Mouse (Mus musculus) cerebellum, adult 11 months (tissue): ENCODE measurements around the gene Pitpnm2.

Experiments used
- DNase-seq: peaks from one replicate; pipeline ENCODE4 v3.0.0; 2022

The Pitpnm2 gene

DNA sequence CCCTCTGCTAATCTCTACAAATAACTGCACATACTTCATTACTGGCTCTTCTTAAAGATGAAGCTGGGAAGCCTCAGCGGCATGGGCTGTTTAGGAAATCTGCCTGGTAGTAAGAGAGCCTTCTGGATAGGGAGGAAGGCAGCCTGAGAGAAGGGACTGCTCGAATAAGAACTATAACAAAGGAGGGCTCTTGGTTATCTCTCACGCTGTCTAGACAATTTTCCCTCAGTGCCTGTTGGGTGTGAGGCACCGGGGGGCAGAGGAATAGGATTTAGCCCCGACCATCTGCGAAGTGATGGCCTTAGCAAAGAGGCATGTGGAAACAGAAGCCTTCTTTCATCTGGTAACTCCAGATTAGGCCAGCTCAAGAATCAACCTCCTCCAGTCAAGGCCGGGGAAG lies 2.3 kb downstream of the Pitpnm2 start:
- DNase-seq = no peak

DNA sequence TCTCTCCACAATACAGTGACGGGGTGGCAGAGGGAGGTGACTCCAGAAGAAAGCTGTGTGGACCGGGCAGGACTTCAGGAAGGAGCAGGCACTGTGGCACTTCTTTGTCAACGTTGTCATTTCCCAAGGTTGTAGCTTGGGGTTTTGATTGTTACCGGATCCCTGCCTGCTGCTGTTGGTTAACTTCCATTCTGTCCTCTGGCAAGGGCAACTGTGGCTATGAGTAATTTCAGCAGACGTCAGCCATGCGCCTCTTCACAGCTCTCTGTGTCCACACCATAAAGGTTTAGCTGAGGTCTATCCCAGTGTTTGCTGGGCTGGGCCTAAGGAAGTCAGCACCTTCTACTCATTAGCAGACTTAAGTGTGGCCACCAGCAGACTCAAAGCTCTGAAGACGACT lies 4.7 kb downstream of the Pitpnm2 start:
- DNase-seq = no peak

DNA sequence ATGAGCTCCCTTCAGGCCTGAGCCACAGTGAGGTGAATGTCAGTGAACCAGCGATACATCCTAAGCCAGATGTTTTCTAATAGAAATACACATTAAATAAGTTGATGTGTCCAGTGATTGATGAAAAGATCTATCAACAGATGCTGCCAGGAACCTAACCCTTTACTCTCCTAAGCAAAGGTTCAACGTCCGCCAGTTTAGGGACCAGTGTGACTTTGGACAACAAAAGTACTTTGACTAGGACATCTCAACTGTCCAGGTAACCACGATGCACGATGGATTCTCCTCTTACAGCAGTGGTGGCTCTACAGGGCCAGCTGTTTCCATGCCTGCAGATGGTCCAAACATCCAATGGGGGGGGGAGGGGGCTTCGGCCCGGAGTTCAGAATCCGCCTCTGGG lies 5.1 kb downstream of the Pitpnm2 start:
- no peak for DNase-seq

DNA sequence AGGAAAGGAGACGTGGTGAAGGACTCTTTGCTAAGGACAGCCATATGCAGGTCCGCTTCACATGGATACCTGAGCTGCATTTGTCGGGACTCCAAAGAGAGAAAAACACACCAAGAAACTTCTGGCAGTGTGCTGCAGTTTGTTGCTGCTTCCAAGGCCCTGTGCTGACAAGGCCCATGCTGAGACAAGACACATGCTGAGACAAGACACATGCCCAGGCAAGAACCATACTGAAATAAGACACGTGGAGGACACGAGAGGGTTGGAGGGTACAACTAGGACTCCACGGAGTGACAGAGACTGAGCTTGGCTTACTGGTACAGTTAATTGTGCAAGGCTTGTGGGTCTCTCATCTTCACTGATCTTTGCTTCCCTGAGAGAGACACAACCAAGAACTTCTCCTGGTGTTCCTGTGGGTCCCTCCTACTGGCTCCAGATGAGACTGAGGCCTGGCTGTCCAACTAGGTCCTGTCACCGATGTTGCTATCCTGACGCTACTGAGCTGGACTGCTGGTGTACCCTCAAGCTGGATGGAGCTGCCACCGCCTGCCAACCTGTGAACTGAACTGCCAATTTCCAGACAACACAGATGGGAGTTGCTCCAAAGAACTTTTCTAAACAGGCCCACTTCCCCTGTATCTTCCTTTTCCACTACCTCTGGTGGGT lies 6.2 kb downstream of the Pitpnm2 start:
- DNase-seq = no peak

DNA sequence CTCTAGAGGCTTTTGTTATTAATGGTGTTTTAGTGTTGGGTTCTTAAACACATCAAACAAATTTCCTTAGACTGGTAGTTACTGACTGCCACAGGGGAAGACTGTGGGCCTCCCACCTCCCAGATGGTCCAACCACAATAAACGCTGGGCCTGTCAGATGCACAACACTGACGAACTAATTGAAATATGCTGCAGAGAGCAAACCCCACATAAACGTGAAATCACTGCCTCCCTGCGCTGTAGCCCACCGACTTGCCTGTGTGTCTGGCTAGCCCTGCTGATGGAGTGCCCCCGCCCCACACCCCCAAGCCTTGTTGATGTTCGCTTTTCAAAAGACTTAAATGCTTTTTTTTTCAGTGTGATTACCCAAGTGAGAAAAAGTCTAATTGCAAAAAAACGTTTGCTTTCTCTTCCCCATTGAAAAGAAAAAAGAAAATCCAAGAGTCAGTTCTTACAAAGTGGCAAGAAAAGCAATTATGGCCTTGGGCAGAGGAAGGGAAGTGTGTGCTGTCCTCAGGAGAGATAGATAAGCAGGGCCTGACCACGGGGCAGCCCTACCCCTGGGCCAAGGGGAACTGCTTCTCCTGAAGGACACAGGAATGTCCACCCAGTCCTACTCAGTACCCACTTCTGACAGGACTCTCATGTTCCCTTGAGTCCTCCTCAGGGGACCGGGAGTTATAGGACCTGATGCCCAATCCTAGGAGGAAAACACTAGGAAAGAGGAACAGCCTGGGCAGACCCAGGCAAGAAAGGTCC lies 7.7 kb downstream of the Pitpnm2 start:
- no peak for DNase-seq

DNA sequence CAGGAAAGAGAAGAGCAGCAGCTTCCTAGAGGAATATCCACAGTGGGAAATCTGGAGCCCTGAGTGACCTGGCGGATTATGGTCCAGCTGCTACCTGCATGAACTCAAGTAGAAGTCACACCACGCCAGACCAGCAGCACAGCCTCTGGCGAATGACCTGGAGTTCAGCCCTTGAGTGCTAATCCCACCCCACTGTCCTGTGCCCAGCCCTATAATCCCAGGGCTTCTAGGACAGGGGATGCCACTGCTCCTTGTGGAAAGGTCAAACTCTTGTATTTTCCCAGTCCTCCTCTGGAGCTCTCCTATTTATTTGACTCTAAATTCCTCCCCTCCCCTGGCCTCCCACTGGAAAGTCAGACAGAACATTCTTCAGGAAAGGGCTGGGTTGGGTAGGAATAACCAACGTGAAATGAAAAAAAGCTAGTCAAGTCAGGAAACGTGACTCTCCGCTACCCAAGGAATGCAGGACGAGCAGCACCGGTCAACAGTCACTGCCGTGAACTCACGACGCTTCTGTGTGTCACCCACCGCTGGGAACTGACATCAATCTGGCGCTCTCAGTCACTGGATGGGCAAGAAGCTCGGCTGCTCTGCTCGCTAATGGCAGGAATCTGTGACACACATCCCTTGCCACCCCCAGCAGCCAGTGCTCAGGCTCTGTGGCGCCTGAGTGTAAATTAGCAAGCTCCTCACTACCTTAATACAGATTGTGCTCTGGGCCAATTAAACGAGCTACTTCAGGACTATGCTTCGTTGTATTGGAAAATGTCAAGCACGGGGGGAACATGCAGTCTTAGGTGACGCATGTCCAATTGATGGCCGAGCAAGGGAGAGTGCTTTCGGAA lies 8.5 kb downstream of the Pitpnm2 start:
- DNase-seq = no peak

DNA sequence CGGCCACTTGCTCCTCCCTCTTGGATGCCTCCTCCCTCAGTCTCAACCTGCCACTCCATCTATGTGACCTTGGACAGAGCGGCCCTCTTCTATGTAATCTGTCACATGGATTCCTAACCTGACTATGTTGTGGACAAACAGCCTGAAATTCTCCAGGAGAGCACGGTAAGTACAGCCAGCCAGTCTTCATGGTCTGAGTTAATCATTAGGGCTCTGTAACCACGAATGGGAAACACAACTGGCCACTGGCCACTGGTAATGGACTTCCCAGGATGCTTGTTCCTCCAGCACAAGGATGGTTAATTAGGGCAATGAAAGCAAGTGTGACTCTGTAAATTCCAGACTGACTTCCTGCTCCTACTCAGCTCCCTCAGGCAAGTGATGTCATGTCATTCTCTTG lies 13.4 kb downstream of the Pitpnm2 start:
- no peak for DNase-seq

DNA sequence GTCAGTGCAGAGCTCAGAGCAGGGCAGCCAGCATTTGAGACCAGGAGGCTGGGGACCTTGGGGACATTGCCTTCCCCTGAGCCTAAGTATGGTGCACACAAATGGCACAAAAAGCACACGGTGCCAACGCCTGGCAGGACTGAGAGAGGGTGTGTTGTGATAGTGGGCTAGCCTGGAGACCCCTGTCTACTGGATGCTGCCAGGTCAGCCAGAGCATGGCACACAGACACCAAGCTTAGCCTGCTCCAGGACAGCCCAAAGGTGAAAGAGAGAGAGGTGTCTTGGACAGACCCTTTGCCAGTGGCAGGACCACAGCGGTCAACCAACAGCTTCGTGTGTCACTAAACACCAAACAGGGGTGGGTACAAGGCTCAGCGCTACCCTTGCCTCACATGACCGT lies 14.8 kb downstream of the Pitpnm2 start:
- no peak for DNase-seq

DNA sequence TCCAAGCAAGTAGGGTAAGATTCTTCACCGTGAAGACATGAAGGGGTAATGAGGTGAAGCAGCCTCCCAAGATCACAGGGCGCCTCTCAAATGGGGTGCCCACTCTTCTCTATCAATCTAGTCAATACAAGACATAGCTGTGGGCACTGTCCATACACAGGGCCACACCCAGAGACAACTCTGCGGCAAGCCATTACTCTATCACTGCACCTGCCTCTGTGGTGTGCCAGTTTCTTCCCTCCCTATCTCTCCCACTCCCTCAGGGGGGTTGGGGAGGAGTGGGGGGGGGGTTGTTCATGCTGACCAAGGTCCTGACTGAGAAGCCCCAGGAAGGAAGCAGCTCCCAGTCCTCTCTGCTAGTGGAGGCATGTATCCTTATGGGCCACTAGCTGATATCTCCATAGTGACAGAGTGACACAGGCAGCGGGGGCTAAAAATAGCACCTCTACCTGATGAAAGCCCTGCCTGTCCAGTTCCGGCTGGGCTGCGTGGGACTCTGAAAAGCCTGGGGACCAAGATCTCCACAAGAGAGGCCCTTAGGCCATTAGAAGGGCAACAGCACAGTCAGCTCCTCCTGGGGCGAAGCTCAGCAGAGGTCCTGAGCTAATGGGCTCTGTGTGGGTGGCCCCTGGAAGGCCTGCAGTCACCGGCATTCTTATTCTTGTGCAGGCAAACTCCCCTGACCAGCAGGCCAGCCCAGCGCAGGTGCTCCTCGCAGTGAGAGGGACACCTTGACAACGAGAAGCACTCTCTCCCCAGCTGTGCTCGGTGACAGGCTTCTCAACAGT lies 15.5 kb downstream of the Pitpnm2 start:
- DNase-seq = no peak

DNA sequence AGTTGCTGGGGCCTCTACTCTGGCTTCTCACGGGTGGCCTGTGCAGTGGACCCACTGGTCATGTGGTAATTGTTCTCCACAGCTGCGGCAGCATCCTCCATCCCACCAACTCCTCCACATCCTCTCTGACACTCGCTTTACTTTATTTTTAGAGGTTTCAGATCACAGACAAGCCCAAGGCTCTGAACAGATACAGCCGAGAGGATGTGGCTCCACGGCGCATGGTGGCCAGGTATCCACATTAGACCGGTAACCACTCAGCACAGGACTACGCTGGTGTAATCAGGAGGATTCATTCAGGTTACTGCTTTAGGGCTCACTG lies 16.5 kb downstream of the Pitpnm2 start:
- no peak for DNase-seq

DNA sequence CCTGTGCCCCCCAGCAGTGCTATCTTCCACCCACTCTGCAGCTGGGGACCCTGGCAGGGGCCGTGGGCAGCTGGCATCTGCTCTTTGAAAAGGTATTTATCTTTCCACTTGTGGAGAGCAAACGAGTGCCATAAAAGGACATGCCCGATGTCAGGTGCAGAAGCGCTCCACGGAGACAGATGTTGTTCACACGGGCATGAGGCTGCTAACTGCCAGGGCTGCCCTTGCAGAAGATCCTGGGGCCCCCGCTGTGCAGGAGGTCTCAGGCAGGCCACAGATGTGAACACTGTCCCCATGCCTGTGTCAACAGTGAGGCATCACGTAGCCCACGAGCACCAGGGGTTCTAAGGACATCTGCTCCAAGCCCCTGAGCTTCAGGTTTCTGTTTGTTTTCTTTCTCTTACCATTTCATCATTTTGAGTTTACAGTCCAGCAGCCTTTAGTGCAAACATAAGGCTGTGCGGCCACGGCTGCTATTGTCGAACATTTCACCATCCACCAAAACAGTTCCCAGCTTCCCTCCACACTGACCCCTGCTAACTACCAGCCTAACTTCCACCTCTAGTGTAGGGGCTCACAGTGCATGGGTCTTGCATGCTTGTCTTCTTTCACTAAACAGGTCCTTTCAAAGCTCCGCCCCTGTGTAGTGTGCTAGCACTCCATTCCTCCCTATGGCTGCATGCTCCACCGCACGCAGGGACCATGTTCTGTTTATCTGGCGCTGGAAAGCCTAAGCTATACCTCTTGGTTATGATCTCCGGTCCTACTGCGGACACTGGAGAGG lies 17.0 kb downstream of the Pitpnm2 start:
- no peak for DNase-seq

DNA sequence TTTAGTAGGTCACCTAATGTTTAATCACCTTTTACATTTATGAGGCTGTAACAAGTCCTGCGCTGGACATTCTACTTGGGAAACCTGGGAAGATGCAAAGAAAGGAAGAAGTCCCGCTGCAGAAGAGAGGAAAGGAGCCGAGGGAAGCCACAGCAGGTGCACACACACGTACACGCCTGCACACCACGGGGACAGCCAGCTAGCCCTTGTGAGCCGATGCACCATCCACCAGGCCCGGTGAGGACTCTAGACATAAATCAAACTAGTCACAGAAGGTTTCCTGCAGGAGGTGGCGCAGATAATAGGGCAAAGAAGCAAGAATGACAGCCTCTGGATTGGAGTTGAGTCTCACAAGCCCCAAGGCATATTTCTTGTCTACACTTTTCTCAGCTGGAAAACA lies 19.1 kb downstream of the Pitpnm2 start:
- DNase-seq = no peak

DNA sequence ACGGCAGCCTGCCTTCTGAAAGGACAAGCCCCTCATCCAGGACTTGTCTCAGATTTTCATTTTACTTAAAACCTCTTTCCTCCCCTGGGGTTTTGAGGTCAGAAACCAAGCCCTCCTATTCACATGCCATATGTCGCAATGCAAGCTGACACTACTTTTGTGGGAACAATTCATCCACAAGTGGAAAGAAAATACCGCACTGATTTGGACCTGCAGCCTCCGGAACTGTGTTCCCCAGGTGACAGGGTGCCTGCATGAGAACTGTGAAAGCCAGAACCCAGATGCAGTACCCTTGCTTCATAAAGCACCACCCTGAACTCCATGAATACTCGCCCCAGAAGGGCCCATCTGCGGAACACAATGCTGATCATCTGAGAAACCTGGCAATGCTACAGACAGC lies 22.4 kb downstream of the Pitpnm2 start:
- DNase-seq = no peak

DNA sequence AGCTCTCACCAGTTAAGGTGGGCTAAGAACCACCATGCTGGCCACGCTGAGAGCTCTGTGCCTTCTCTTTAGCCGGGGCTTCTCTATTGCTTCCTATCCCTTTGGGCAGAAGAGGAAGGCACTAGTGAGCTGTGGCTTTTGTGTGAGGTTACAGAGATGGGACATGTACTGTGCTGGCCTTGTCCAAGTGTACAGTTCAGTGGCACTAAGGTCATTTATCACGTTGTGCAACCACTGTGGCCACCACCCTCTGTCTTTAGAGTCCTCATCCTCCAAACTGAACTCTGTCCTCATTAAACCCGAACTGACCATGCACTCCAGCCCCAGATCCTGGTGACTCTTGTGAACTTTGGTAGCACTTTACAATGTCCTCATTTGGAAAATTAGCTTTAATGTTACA lies 23.1 kb downstream of the Pitpnm2 start:
- DNase-seq = no peak

DNA sequence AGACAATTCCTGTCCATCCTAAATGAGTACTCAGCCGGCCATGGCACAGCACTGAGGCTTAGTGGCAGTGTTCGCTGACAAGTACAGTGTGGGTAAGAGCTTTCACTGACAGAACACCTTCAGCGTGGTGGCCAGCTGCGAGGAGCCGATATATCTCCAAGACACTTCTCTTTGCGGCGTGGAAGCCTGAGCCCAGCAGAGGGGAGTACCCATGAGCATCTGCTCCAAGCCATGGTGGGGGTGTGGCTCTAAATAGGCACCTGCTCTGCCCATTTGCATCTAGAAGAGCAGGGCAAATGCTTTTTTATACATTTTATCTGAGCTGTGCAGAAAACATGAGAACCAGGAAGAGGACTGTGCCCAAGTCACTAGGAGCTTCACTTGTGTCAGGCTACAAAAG lies 23.7 kb downstream of the Pitpnm2 start:
- no peak for DNase-seq

DNA sequence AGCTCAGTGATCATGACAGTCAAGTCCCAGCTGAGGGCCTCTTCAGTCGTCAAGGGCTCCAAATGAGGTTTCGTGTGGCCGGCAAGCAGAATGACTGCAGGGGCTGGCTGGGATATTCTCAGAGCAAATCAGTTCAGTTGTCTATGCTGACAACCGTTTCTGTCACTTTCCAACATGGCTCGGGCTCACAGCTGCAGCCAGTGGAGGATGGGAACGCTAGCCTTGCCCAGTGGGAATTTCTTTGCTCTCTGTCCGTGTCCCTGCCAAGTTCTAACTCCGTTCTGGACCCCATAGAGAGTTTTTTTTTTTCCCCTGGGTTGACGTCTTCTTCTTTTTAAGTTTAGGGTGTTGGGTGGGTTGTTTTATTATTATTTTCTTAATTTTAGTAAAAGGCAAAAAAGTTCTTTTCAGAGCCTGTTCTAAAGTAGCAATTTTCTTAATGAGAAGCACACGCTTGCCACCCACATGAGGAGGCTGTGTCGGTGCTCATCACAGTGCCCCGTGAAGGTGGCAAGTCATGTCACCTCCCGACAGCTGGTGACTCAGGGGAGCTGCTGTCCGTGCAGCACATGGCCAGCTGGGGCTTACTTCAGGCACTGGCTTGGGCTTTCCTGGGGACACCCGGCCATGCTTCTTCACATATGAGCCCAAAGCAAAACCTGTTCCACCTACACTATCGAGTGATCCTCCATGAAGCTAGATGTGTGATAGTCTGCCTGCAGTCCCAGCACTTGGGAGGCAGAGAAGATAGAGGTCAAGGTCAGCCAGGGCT lies 25.1 kb downstream of the Pitpnm2 start:
- no peak for DNase-seq

DNA sequence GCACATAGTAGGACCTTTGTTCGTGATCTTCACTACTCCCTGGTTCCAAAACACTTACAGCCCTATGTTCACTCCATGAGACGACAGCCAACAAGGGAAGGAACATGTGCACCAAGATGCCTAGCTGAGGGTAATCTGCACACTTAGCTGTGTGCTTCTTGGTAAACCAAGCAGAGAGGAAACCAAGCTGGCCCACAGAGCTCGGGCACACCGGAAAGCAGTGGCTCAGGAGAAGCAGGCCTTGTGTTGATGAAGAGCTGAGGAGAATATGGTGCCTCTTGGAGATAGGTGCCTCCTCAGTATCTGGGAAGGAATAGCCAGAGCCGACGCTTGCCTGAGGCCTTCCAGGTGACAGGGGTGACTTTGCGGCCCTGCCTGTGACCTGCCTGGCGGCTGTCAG lies 26.0 kb downstream of the Pitpnm2 start:
- no peak for DNase-seq

DNA sequence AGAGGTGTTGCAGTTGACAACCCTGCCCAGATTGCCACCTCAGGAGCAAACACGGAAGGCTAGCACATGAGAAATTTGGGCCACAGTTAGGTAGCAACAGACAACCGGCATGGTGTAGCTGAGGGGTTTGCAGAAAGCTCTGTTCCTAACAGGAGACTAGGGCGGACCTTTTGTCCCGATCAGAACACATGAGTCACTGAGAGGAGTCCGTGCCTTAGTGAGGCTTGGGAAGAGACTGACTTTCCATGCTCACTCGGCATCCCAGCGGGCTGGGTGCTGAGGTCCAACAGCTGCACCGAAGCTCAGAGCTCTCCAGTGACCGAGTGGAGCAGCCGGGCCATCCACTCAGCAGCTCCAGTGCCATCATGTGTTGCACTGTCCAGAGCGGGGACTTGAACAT lies 26.9 kb downstream of the Pitpnm2 start:
- DNase-seq = no peak

DNA sequence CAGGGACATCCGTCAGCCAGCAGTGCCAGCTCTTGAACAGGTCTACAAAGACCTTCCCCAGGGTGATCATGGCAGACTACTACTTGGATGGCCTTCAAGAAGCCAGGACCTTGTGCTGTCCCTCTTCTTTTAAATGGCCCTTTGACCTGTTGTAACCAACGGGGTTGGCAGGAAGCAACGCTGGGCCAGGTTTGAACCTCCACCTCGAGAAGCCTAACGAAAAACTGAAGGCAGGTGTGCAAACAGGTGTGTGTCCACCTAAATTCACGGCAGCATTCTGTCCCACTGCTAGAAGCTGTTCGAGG lies 27.9 kb downstream of the Pitpnm2 start:
- no peak for DNase-seq

DNA sequence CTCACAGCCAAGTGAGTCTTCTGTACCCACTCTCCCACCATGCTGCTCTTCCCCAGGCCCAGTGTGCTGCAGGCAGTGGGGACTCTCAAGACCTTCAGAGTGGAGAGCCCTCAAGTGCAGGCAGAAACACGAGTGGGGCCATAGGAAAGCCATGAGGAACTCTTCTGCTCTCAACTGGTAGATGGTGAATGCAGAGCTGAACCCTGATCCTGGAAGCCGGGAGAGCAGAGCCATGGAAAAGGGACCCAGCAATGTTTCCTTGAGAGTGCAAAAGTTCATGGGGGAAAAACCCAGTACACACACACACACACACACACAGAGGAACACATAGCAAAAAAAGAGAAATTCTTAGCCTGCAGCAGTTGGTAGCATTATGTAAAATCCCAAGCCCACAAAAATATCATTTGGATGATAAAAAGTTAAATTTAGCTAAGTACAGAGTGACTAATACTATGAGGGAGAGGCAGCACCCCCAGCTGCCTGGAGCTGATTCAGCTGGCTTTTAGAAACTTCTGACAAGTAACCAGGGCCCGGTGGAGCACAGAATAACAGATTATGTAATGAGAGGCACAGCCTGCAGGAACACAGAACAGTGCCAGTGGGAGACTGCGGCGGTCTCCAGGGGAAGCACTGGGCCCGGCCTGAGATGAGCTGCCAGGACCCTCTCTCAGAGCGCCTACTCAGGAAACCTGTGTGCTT lies 28.4 kb downstream of the Pitpnm2 start:
- no peak for DNase-seq

DNA sequence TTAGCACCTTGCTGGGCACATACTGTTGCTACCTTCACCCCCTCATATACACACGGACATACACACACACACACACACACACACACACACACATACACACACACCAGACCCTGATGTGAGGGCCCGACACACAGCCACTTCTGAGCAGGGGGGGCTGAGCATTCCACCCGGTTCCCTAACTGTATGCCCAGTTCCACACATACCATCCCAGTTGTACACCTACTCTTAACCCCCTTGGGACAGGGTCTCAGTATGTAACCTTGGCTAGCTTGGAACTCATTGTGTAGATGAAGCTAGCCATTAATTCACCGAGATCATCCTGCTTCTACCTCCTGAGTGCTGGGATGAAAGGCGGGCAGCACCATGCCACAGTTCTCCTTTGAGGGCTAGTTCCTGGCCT lies 29.0 kb downstream of the Pitpnm2 start:
- DNase-seq = no peak
